Mouse (Mus musculus) spleen, adult 12 weeks (tissue): ENCODE measurements at regions not wholly inside any gene's neighbourhood (a gene's known extent, or its start where the extent isn't known, plus 50 kb on each side); places are given as distances from the start of the nearest gene placed in this dataset.

Experiments
- DNase-seq: peaks from one replicate; pipeline ENCODE4 v3.0.0; 2022; ENCODE audit warnings: low spot score

- no peak for DNase-seq
Measured at GRCm38 (mm10) chr9:88069834-88070233, 257.2 kb upstream of the Nt5e start.

GRCm38 (mm10) chr9:88073165-88073564 lies 253.8 kb upstream of the Nt5e start:
- DNase-seq, result no peak

- DNase-seq, result no peak
Measured at GRCm38 (mm10) chr9:88073579-88073978, 253.4 kb upstream of the Nt5e start.

GRCm38 (mm10) chr9:88082931-88083479 lies 244.0 kb upstream of the Nt5e start:
- DNase-seq, result no peak

GRCm38 (mm10) chr9:88085181-88085816 lies 241.7 kb upstream of the Nt5e start:
- no peak for DNase-seq

GRCm38 (mm10) chr9:88085866-88086265 lies 241.1 kb upstream of the Nt5e start:
- no peak for DNase-seq

- no peak for DNase-seq
Measured at GRCm38 (mm10) chr9:88091781-88092527, 235.0 kb upstream of the Nt5e start.

- no peak for DNase-seq
Measured at GRCm38 (mm10) chr9:88092561-88092960, 234.4 kb upstream of the Nt5e start.

GRCm38 (mm10) chr9:88113094-88113493 lies 213.9 kb upstream of the Nt5e start:
- DNase-seq, result no peak

GRCm38 (mm10) chr9:88120536-88120935 lies 206.5 kb upstream of the Nt5e start:
- no peak for DNase-seq

GRCm38 (mm10) chr9:88120963-88121570 lies 205.9 kb upstream of the Nt5e start:
- DNase-seq, result no peak

GRCm38 (mm10) chr9:88124322-88125005 lies 202.5 kb upstream of the Nt5e start:
- no peak for DNase-seq

- no peak for DNase-seq
Measured at GRCm38 (mm10) chr9:88163025-88163780, 163.8 kb upstream of the Nt5e start.

- no peak for DNase-seq
Measured at GRCm38 (mm10) chr9:88177575-88178254, 149.3 kb upstream of the Nt5e start.

- DNase-seq, result no peak
Measured at GRCm38 (mm10) chr9:88181189-88181994, 145.6 kb upstream of the Nt5e start.

GRCm38 (mm10) chr9:88207378-88207777 lies 119.6 kb upstream of the Nt5e start:
- no peak for DNase-seq

GRCm38 (mm10) chr9:88208022-88208421 lies 119.0 kb upstream of the Nt5e start:
- no peak for DNase-seq

- DNase-seq, result no peak
Measured at GRCm38 (mm10) chr9:88214758-88215157, 112.2 kb upstream of the Nt5e start.

- no peak for DNase-seq
Measured at GRCm38 (mm10) chr9:88220360-88220759, 106.6 kb upstream of the Nt5e start.

GRCm38 (mm10) chr9:88221276-88221675 lies 105.7 kb upstream of the Nt5e start:
- no peak for DNase-seq
